Mouse (Mus musculus) embryonic fibroblast, embryonic 13.5 days (primary cell): ENCODE results near the gene Sec14l5. TPM values are rescaled to one million over a fixed set of nuclear protein-coding genes. Genes with fewer than 3 reads are reported as not detected.

Experiments used
- H3K27ac ChIP-seq: 2 replicates; pipeline ENCODE4 v1.5.1; 2012; ENCODE audit warnings: low read length, control low read depth, inconsistent platforms; ENCODE audit not compliant: insufficient read depth
- H3K4me1 ChIP-seq: 2 replicates; pipeline ENCODE4 v1.6.1; 2011; ENCODE audit warnings: low read length; ENCODE audit not compliant: control insufficient read depth, insufficient read depth
- H3K4me3 ChIP-seq: 2 replicates; pipeline ENCODE4 v1.5.1; 2011; ENCODE audit warnings: mild to moderate bottlenecking, control low read depth, low read length; ENCODE audit not compliant: insufficient read depth
- CTCF ChIP-seq: IDR thresholded peaks from 2 replicates; pipeline ENCODE4 v1.5.1; 2011; ENCODE audit warnings: mild to moderate bottlenecking, control low read depth, low read length, moderate library complexity, borderline replicate concordance; ENCODE audit not compliant: insufficient read depth
- POLR2A ChIP-seq: IDR thresholded peaks from 2 replicates; pipeline ENCODE4 v1.6.1; 2011; ENCODE audit warnings: low read depth, mild to moderate bottlenecking, control low read depth, low read length, moderate library complexity
- polyA plus RNA-seq: library from polyadenylated mRNA; stranded (reverse); fragments of >200 nt; gene quantifications from 2 replicates; pipeline ENCODE4 v1.2.4, GENCODE M21; 2011; ENCODE audit warnings: low read depth; ENCODE audit not compliant: missing spikeins, insufficient read length

Gene Sec14l5
- polyA plus RNA-seq, 1 experiment: not detected

- H3K4me1 ChIP-seq: no peaks in the 10 kb centered on the region
- no peak overlapping the region for H3K27ac ChIP-seq
- H3K4me3 ChIP-seq: no peak overlapping the region
- TF ChIP-seq CTCF (no peak), POLR2A (no peak)
Observed at GRCm38 (mm10) chr16:5184956-5185355, 38.0 kb downstream of the Sec14l5 start.

DNA sequence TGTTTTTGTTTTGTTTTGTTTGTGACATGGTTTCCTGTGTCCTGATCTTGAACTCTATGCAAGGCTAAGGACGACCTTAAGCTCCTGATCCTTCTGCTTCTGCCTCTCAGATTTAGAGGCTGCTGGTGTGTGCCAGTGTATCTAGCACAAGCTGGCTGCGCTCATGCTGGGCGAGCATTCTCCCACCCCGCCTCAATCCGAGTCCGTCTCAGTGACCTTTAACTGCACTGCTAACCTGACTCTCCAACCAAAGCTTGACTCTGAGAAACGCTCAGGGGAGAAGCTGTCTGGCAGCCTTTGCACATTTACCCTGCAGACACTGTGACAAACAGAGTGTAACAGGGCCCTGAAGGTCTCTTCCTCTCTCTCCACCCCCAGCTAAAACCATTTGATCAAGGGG, 38.8 kb downstream of the Sec14l5 start:
- TF ChIP-seq POLR2A: no peak
- TF ChIP-seq CTCF: no peak
- H3K4me3 ChIP-seq: no peak overlapping the region
- no peaks in the 10 kb centered on the region for H3K4me1 ChIP-seq
- no peak overlapping the region for H3K27ac ChIP-seq

- no peak overlapping the region for H3K27ac ChIP-seq
- no peaks in the 10 kb centered on the region for H3K4me1 ChIP-seq
- no peak overlapping the region for H3K4me3 ChIP-seq
- no peak for TF ChIP-seq POLR2A
- no peak for TF ChIP-seq CTCF
Observed at GRCm38 (mm10) chr16:5186234-5186633, 39.3 kb downstream of the Sec14l5 start.

GRCm38 (mm10) chr16:5195080-5195479, 48.2 kb downstream of the Sec14l5 start:
- TF ChIP-seq POLR2A: no peak
- no peak for TF ChIP-seq CTCF
- Histone ChIP-seq H3K4me3 (no peak overlapping the region), H3K4me1 (no peaks in the 10 kb centered on the region), H3K27ac (no peak overlapping the region)

DNA sequence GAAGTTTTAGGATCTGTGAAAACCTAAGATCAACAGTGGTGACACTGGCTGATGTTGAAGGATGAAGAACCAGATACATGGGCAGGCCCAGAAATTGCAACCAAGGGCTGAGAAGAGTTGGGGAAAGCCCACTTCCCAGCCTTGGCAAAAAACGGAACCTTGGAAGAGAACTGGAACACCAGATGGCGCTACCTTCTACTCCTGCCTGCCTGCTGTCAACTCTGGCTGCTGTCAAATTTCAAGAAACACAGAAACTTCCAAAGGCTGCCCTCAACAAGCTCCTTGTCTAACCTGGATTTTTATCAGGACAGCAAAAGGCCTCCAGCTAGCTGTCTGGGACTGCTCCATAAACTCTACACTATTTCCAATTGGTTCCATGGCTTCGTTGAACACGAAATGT, 55.8 kb downstream of the Sec14l5 start:
- Histone ChIP-seq H3K27ac (no peak overlapping the region), H3K4me1 (peaks cover 3% of the 10 kb centered on the region; the same call in 1 of the 2 replicates), H3K4me3 (peak overlapping the region; percentile 79)
- TF ChIP-seq POLR2A (no peak), CTCF (peak; percentile 64; the same call in 1 of the 2 replicates)

DNA sequence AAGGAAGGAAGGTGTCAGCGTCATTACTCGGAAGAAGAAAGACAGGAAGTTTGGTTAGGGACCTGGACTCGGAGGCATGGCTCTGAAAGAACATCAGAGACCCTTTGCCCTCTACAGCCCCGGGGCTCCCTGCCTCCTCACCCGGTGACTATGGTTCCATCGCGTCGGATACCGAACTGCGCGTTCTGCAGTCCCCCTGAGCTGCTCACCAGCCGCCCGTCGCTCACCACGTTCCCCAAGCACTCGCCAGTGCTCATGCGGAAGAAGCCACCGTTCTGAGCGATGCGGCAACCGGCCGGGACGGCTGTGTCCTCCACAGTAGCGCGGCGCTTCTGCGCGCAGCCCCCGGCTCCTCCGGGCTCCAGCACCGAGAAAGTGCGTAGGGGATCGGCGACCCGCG, 56.3 kb downstream of the Sec14l5 start:
- no peak overlapping the region for H3K27ac ChIP-seq
- peaks cover 3% of the 10 kb centered on the region; the same call in 1 of the 2 replicates for H3K4me1 ChIP-seq
- H3K4me3 ChIP-seq: peak overlapping the region; percentile 79
- TF ChIP-seq CTCF (no peak), POLR2A (no peak)

GRCm38 (mm10) chr16:5203668-5204433, 56.9 kb downstream of the Sec14l5 start, which contains the start of gene Nagpa:
Gene Nagpa (minus strand): TSS chr16:5204012.
- H3K27ac ChIP-seq: no peak within 1 kb of the TSS
- H3K4me1 ChIP-seq: peaks cover 3% of the 10 kb centered on the region; the same call in 1 of the 2 replicates
- TF ChIP-seq CTCF (no peak), POLR2A (peak; percentile 61)
- H3K4me3 ChIP-seq: peak within 1 kb of the TSS; percentile 79

GRCm38 (mm10) chr16:5205431-5205970, 58.6 kb downstream of the Sec14l5 start:
- Histone ChIP-seq H3K4me1 (peaks cover 3% of the 10 kb centered on the region; the same call in 1 of the 2 replicates), H3K4me3 (no peak overlapping the region), H3K27ac (no peak overlapping the region)
- TF ChIP-seq CTCF (no peak), POLR2A (no peak)

- Histone ChIP-seq H3K4me1 (peaks cover 3% of the 10 kb centered on the region; the same call in 1 of the 2 replicates), H3K4me3 (no peak overlapping the region), H3K27ac (no peak overlapping the region)
- no peak for TF ChIP-seq POLR2A
- no peak for TF ChIP-seq CTCF
Observed at GRCm38 (mm10) chr16:5206051-5206450, 59.1 kb downstream of the Sec14l5 start.

- H3K4me3 ChIP-seq: no peak overlapping the region
- TF ChIP-seq POLR2A (no peak), CTCF (no peak)
- H3K27ac ChIP-seq: no peak overlapping the region
- H3K4me1 ChIP-seq: no peaks in the 10 kb centered on the region
Observed at GRCm38 (mm10) chr16:5210365-5210764, 63.5 kb downstream of the Sec14l5 start.
